Mouse (Mus musculus) retina, postnatal 7 days (tissue): ENCODE data around the gene Gm21987.
A peak's percentile ranks its signal among the peaks of the same experiment; 100 is the strongest.
"Not testable (repeated sequence)": the region's sequence is repeated elsewhere in the genome, so short reads cannot be mapped to it uniquely, and the experiment has no call there.

Experiments
- DNase-seq: peaks from one replicate; pipeline ENCODE4 v3.0.0-alpha.2; 2012; ENCODE audit warnings: low read depth, low spot score

The Gm21987 gene

GRCm38 (mm10) chr16:38346529-38347325 is at the start of gene Gm21987, which contains the start of gene Cox17:
Gene Gm21987 (plus strand): TSS chr16:38347040.
Gene Cox17 (plus strand): TSS chr16:38346991.
- peak; percentile 87 for DNase-seq

DNA sequence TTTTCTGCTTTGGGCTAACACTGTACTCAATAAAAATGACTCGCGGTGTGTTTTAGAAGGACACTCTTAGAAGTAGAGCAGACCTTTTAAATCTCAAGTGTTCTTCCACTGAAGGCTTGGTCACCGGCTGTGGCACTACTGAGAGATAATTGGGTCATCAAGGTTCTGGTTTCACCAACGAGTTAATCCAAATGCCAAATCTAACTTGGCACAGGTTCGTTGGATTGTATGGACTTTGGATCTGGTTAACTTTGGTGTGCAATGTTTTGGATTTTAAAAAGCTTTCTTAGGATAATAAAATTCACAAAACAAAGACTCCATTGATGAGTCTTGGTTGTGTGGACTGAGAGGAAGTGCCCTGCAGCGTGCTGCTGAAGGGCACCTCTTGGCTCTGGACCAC is 48.4 kb upstream of the Gm21987 start:
- no peak for DNase-seq

DNA sequence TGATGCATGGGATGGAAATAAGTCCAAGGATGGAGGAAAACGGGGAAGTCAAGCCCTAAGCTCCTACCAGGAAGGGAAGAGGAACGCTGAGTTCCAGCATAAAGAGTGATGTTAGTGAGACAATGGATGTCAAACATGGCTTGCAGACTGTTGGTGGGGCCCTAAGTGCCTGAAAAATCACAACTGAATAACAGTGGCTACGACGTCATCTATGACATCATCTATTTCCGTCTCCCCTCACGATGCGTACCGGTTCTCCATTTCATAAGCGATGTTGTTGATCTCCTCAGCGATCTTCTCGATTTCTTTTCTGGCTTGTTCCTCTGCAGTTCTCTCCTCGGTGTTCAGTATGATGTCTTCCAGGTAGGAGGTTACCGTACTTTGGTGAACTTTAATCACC is 44.5 kb upstream of the Gm21987 start:
- no peak for DNase-seq

- no peak for DNase-seq
Measured at GRCm38 (mm10) chr16:38304460-38305194, 42.2 kb upstream of the Gm21987 start.

DNA sequence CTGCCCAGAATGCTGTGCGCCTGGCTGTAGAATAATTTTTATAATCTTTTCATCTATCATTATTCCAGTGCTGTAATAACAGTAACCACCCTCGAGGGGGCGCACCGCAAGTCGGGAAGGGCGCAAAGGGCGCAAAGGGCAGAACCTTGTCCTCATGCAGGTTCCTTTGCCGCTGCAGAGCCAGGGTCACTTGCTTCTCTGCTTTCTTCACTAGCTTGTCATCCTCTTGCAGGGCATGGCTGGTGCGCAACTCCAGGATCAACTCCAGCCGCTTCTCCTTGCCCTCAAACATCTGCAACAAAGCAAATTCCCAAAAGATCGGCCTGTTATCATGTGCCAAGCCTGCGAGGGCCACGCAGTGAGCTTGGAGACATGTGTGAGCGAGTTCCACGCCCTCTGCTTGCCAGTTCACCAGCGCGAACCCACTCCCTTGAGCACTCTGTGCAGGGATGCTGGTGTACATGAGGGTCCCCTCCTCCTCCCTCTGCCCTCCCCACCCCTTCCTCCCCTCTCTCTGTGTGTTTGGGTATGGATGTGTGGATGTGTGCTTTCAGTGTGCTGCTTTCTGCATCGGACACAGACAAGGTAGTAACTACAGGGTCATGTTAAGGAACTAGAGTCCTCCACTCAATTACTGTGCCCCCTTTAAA is 40.1 kb upstream of the Gm21987 start:
- no peak for DNase-seq

DNA sequence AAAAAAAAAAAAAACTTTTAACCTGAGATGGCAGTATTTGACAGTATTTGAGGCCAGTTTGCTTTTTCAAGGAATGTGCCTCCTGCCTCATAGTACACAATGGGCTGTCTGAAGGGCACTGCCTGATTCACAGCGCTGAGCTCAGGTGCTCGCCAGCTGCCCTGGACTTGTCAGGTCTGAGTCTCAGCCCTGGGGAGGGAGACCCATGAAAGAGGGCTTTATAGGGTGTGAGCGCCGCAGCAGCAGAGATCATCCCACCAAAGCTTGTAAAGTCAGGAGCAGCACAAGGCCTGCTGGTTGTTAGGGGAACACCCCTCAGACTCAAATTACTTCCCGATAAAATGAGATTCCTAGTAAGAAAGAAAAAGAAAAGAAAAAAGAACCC is 39.6 kb upstream of the Gm21987 start:
- no peak for DNase-seq

GRCm38 (mm10) chr16:38307651-38308050 is 39.2 kb upstream of the Gm21987 start:
- DNase-seq: no peak

DNA sequence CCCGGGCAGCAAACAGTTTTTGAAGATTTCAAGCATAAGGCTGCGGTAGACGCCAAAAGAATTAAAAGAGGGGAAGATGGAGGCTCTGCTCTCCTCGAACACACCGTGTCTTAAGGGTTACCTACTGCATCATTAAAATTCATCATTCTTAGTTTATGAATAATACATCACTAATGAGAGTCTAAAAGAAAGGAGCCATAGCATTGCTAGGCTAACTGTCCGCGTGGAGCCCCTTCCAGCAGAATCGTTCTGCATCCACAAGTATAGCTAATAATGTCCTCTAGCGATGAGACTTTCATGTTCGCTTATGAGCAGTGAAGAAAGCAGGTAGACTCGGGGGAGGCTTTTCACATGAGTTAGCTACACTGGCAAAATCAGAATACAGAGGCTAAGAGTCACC is 38.6 kb upstream of the Gm21987 start:
- DNase-seq: no peak

DNA sequence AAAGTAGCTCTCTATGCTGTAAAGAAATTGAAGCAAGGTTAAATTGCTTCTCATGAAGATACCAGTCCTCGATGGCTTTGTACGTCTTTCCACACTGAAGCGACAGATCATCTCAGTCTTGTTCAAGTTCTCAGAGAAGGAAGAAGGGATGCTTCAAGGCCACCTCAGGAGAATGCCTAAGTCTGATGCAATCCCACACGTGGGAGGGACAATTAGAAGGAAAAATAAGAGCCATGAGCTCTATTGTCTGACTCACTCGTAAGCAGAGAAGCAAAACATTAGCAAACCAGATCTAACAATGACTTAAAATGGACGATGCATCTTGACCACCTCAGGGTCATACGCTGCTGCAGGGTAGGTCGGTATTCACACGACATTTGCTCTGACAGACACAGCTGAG is 28.3 kb upstream of the Gm21987 start:
- DNase-seq: no peak

- no peak for DNase-seq
Measured at GRCm38 (mm10) chr16:38319087-38319486, 27.8 kb upstream of the Gm21987 start.

GRCm38 (mm10) chr16:38321452-38321935 is 25.3 kb upstream of the Gm21987 start:
- DNase-seq: peak; percentile 25

DNA sequence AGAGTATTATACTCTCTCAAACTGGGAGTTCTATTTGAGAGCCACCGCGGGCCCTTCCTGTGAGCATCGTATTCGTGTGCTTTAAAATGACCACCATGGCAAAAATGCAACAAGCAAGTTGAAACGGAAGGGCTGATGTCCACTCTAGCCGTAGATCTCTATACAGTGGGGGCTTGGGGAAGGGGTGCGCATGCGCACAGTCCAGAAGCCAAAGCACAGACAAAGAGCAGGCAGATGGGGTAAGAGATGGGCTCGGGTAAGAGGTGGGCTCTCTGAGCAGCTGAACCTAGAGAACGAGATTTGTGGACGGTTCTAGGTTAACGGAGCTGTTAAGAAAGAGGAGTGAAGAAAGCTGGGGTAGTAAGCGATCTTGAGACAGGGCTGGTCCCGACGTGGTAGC is 22.5 kb upstream of the Gm21987 start:
- DNase-seq: no peak

- DNase-seq: no peak
Measured at GRCm38 (mm10) chr16:38326778-38327397, 20.0 kb upstream of the Gm21987 start.

DNA sequence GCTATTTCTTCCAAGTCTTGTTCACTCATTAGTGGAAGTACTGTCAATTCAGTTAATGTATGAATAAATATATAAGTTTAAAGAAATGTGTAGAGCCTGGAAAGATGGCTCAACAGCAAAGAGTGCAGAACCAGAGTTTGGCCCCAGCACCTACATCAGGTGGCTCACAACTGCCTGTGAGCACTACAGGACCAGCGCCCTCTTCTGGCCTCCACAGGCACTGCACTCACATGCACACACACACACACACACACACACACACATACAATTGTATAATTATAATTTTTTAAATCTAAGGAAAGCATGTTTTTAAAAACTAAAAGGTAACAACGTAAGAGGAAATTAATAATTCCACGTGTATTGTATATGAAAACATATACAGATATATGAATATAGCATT is 17.5 kb upstream of the Gm21987 start:
- DNase-seq: no peak

DNA sequence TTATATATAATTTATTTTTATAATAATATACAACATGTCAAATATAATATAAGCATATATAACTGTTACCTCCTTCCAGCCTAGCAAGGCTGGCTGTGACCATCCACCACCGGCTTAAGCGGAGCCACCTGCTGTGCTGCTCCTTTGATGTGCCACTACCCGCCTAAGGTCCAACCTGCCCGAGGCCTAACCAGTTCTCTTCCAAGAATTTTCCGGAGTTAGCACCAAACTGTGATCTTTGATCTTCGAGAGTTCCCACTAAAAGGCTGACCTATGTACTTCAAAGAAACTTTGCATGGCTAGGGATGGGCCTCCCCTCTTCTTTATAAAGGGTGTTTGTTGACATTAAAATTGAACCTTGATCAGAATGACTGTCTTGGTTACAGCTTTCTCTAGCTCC is 12.4 kb upstream of the Gm21987 start:
- DNase-seq: no peak

DNA sequence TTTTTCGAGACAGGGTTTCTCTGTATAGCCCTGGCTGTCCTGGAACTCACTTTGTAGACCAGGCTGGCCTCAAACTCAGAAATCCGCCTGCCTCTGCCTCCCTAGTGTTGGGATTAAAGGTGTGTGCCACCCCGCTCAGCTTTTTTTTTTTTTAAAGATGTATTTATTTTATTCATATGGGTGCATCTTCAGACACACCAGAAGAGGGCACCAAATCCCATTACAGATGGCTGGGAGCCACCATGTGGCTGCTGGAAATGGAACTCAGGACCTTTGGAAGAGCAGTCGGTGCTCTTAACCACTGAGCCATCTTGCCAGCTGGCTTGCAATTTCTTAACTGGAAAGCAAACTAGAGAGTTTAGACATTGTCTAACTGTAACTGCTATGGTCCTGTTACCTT is 8.8 kb upstream of the Gm21987 start:
- not testable (repeated sequence) for DNase-seq

GRCm38 (mm10) chr16:38341396-38342324 is 5.2 kb upstream of the Gm21987 start, which contains the start of gene Maats1:
Gene Maats1 (minus strand): TSS chr16:38342143.
- DNase-seq: peak; percentile 34

GRCm38 (mm10) chr16:38344941-38345725 is 1.7 kb upstream of the Gm21987 start:
- DNase-seq: peak; percentile 36

DNA sequence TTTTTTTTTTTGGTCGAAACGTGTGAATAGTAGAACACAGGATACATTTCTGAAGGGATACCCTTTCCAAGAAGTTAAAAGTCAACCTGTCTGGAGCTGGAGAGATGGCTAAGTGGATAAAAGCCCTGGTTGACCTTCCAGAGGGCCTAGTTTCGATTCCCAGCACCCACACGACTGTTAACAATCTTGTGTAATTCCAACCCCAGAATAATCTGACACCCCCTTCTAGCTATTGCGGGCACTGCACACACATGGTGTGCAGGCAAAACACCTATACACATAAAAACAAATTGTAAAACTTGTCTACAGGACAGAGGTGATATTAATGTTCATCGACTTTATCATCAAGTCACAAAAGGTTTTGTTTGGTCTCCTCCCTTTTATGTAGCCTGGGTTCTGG is 748 bp downstream of the Gm21987 start:
- DNase-seq: no peak

DNA sequence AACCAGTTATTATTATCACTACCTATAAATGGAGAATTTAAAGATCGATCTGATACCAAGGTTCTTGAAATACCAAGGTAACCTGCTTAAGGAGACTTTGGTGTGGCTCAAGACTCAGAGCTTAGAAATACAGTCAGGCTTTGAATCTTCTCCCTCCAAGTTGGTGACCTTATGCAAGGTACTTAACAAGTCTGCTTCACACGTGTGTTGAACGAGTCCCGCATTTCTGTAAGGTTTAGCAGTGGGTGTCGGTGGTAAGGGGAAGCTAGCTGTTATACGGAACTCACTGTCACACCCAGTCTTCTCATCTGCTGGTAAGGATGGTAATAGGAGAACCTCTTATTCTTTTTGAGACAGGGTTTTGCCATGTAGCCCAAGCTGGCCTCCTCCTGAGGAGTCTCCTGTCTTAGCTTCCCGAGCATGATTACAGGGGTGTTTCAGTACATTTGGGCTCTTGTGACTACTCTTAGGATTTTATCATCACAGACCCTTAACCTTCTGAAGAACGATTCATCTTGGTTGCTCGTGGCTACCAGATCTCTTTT is 1.4 kb downstream of the Gm21987 start:
- no peak for DNase-seq
